Mouse (Mus musculus): ENCODE measurements around the gene Rnf224. TPM values are rescaled to one million over a fixed set of nuclear protein-coding genes. Genes with fewer than 3 reads are reported as not detected.
A peak's percentile ranks its signal among the peaks of the same experiment; 100 is the strongest.
"Not testable (repeated sequence)": the region's sequence is repeated elsewhere in the genome, so short reads cannot be mapped to it uniquely, and the experiment has no call there.

Gene Rnf224
- polyA plus RNA-seq, 1 experiment from 2014 or later, result not detected

- Histone ChIP-seq H3K36me3 (ENCODE audit: control insufficient read depth, insufficient read depth, low read length) (no peaks in the 10 kb centered on the region), H3K4me2 (peak overlapping the region; percentile 100), H3K27me3 (ENCODE audit: control insufficient read depth, insufficient read depth, low read length) (peaks cover 19% of the 10 kb centered on the region), H3K27ac (ENCODE audit: low read depth, low read length) (no peak overlapping the region), H3K9ac (ENCODE audit: low read length) (peak overlapping the region; percentile 54; the same call in 1 of the 2 replicates), H3K4me3 (ENCODE audit: low read depth, low read length) (peak overlapping the region; percentile 65), H3K9me3 (ENCODE audit: control insufficient read depth, low read length) (no peaks in the 10 kb centered on the region), H3K4me1 (ENCODE audit: control insufficient read depth, insufficient read depth, low read length) (peaks cover 12% of the 10 kb centered on the region)
- DNase-seq (ENCODE audit: low spot score, missing footprints) (no peak), ATAC-seq (ENCODE audit: low FRiP score) (no peak)
- WGBS, result 46% methylated on average over 12 of the region's 12 CpGs
Measured at GRCm38 (mm10) chr2:25261870-25262269, 25.3 kb upstream of the Rnf224 start.

- ATAC-seq (ENCODE audit: low FRiP score), result no peak
- Histone ChIP-seq H3K36me3 (ENCODE audit: control insufficient read depth, insufficient read depth, low read length) (no peaks in the 10 kb centered on the region), H3K9me3 (ENCODE audit: control insufficient read depth, low read length) (no peaks in the 10 kb centered on the region), H3K4me1 (ENCODE audit: control insufficient read depth, insufficient read depth, low read length) (peaks cover 20% of the 10 kb centered on the region), H3K9ac (ENCODE audit: low read length) (no peak overlapping the region), H3K4me2 (no peak overlapping the region), H3K4me3 (ENCODE audit: low read depth, low read length) (no peak overlapping the region), H3K27ac (ENCODE audit: low read depth, low read length) (no peak overlapping the region), H3K27me3 (ENCODE audit: control insufficient read depth, insufficient read depth, low read length) (peaks cover 11% of the 10 kb centered on the region)
- 59% methylated on average over 2 of the region's 2 CpGs for WGBS
- no peak for DNase-seq (ENCODE audit: low spot score, missing footprints)
Measured at GRCm38 (mm10) chr2:25258887-25259286, 22.3 kb upstream of the Rnf224 start.

GRCm38 (mm10) chr2:25257250-25257649 lies 20.7 kb upstream of the Rnf224 start:
- not testable (repeated sequence) for H3K27me3 ChIP-seq (ENCODE audit: control insufficient read depth, insufficient read depth, low read length); H3K36me3 ChIP-seq (ENCODE audit: control insufficient read depth, insufficient read depth, low read length); ATAC-seq (ENCODE audit: low FRiP score); H3K9me3 ChIP-seq (ENCODE audit: control insufficient read depth, low read length); H3K27ac ChIP-seq (ENCODE audit: low read depth, low read length); H3K4me3 ChIP-seq (ENCODE audit: low read depth, low read length); H3K9ac ChIP-seq (ENCODE audit: low read length); H3K4me2 ChIP-seq; DNase-seq (ENCODE audit: low spot score, missing footprints)
- WGBS, result 93% methylated on average over 5 of the region's 5 CpGs
- H3K4me1 ChIP-seq (ENCODE audit: control insufficient read depth, insufficient read depth, low read length), result peaks cover 13% of the 10 kb centered on the region

GRCm38 (mm10) chr2:25256443-25257109 lies 20.0 kb upstream of the Rnf224 start:
- 69% methylated on average over 10 of the region's 12 CpGs for WGBS
- Histone ChIP-seq H3K4me1 (ENCODE audit: control insufficient read depth, insufficient read depth, low read length) (peaks cover 13% of the 10 kb centered on the region), H3K9ac (ENCODE audit: low read length) (peak overlapping the region; percentile 91), H3K4me2 (peak overlapping the region; percentile 80), H3K4me3 (ENCODE audit: low read depth, low read length) (peak overlapping the region; percentile 85)
- not testable (repeated sequence) for ATAC-seq (ENCODE audit: low FRiP score); H3K27ac ChIP-seq (ENCODE audit: low read depth, low read length); DNase-seq (ENCODE audit: low spot score, missing footprints); H3K27me3 ChIP-seq (ENCODE audit: control insufficient read depth, insufficient read depth, low read length); H3K36me3 ChIP-seq (ENCODE audit: control insufficient read depth, insufficient read depth, low read length); H3K9me3 ChIP-seq (ENCODE audit: control insufficient read depth, low read length)

GRCm38 (mm10) chr2:25255284-25255779 lies 18.7 kb upstream of the Rnf224 start, which contains the start of gene Tmem203:
TSS of gene Tmem203 (plus strand) at chr2:25255439.
- peak within 1 kb of the TSS; percentile 32; the same call in 1 of the 2 replicates for H3K27ac ChIP-seq (ENCODE audit: low read depth, low read length)
- H3K36me3 ChIP-seq (ENCODE audit: control insufficient read depth, insufficient read depth, low read length), result no peaks in the 10 kb centered on the region; the same call in 1 of the 2 replicates
- peak; percentile 100 for DNase-seq (ENCODE audit: low spot score, missing footprints)
- H3K27me3 ChIP-seq (ENCODE audit: control insufficient read depth, insufficient read depth, low read length), result no peaks in the 10 kb centered on the region
- peaks cover 13% of the 10 kb centered on the region for H3K4me1 ChIP-seq (ENCODE audit: control insufficient read depth, insufficient read depth, low read length)
- peak; percentile 92 for ATAC-seq (ENCODE audit: low FRiP score)
- WGBS, result under 1% methylated on average over 39 of the region's 39 CpGs
- peak within 1 kb of the TSS; percentile 85 for H3K4me3 ChIP-seq (ENCODE audit: low read depth, low read length)
- peak within 1 kb of the TSS; percentile 91 for H3K9ac ChIP-seq (ENCODE audit: low read length)
- H3K9me3 ChIP-seq (ENCODE audit: control insufficient read depth, low read length), result no peaks in the 10 kb centered on the region
- H3K4me2 ChIP-seq, result peak within 1 kb of the TSS; percentile 80

GRCm38 (mm10) chr2:25252331-25252730 lies 15.7 kb upstream of the Rnf224 start:
- no peaks in the 10 kb centered on the region for H3K9me3 ChIP-seq (ENCODE audit: control insufficient read depth, low read length)
- H3K4me1 ChIP-seq (ENCODE audit: control insufficient read depth, insufficient read depth, low read length), result peaks cover 13% of the 10 kb centered on the region
- DNase-seq (ENCODE audit: low spot score, missing footprints) (no peak), ATAC-seq (ENCODE audit: low FRiP score) (no peak)
- H3K36me3 ChIP-seq (ENCODE audit: control insufficient read depth, insufficient read depth, low read length), result no peaks in the 10 kb centered on the region; the same call in none of the 2 replicates
- WGBS, result 100% methylated on average over 1 of the region's 1 CpGs
- H3K4me3 ChIP-seq (ENCODE audit: low read depth, low read length), result no peak overlapping the region
- no peak overlapping the region for H3K9ac ChIP-seq (ENCODE audit: low read length)
- no peak overlapping the region for H3K27ac ChIP-seq (ENCODE audit: low read depth, low read length)
- no peaks in the 10 kb centered on the region for H3K27me3 ChIP-seq (ENCODE audit: control insufficient read depth, insufficient read depth, low read length)
- H3K4me2 ChIP-seq, result no peak overlapping the region

GRCm38 (mm10) chr2:25246183-25247072 lies 9.8 kb upstream of the Rnf224 start, which contains the start of gene AL732309.1:
TSS of gene AL732309.1 (minus strand) at chr2:25246863.
- Histone ChIP-seq H3K4me2 (no peak within 1 kb of the TSS), H3K9ac (ENCODE audit: low read length) (no peak within 1 kb of the TSS)
- 90% methylated on average over 10 of the region's 10 CpGs for WGBS

GRCm38 (mm10) chr2:25244144-25244543 lies 7.6 kb upstream of the Rnf224 start:
- H3K9ac ChIP-seq (ENCODE audit: low read length), result no peak overlapping the region
- 90% methylated on average over 4 of the region's 4 CpGs for WGBS
- DNase-seq (ENCODE audit: low spot score, missing footprints), result no peak
- no peak for ATAC-seq (ENCODE audit: low FRiP score)
- no peak overlapping the region for H3K4me3 ChIP-seq (ENCODE audit: low read depth, low read length)
- H3K4me2 ChIP-seq, result no peak overlapping the region
- H3K36me3 ChIP-seq (ENCODE audit: control insufficient read depth, insufficient read depth, low read length), result no peaks in the 10 kb centered on the region; the same call in none of the 2 replicates
- peaks cover 6% of the 10 kb centered on the region for H3K27me3 ChIP-seq (ENCODE audit: control insufficient read depth, insufficient read depth, low read length)
- no peaks in the 10 kb centered on the region for H3K9me3 ChIP-seq (ENCODE audit: control insufficient read depth, low read length)
- H3K27ac ChIP-seq (ENCODE audit: low read depth, low read length), result no peak overlapping the region
- H3K4me1 ChIP-seq (ENCODE audit: control insufficient read depth, insufficient read depth, low read length), result peaks cover 18% of the 10 kb centered on the region

More at GRCm38 (mm10) chr2:25246183-25247072, 9.8 kb upstream of the Rnf224 start, which contains the start of gene AL732309.1:
- no peak for ATAC-seq (ENCODE audit: low FRiP score)
- H3K4me3 ChIP-seq (ENCODE audit: low read depth, low read length), result no peak within 1 kb of the TSS
- no peaks in the 10 kb centered on the region for H3K9me3 ChIP-seq (ENCODE audit: control insufficient read depth, low read length)
- no peaks in the 10 kb centered on the region; the same call in none of the 2 replicates for H3K36me3 ChIP-seq (ENCODE audit: control insufficient read depth, insufficient read depth, low read length)
- H3K4me1 ChIP-seq (ENCODE audit: control insufficient read depth, insufficient read depth, low read length), result peaks cover 10% of the 10 kb centered on the region
- DNase-seq (ENCODE audit: low spot score, missing footprints), result no peak
- H3K27ac ChIP-seq (ENCODE audit: low read depth, low read length), result no peak within 1 kb of the TSS
- H3K27me3 ChIP-seq (ENCODE audit: control insufficient read depth, insufficient read depth, low read length), result peaks cover 4% of the 10 kb centered on the region

All from midbrain, embryonic 11.5 days (tissue).